Mouse (Mus musculus): ENCODE data around the gene Fam168b.

- TF ChIP-seq CTCF (IDR thresholded peaks at IDR 0.05; ENCODE audit: control insufficient read depth, insufficient read depth, low read length): no peak
- no peak for TF ChIP-seq POLR2A (IDR thresholded peaks at IDR 0.05; ENCODE audit: borderline replicate concordance, control insufficient read depth, low read depth, low read length)
Measured at GRCm38 (mm10) chr1:34847070-34847469, 4.2 kb upstream of the Fam168b start.
